Mouse (Mus musculus): ENCODE data around the gene Cbfb.
A peak's percentile ranks its signal among the peaks of the same experiment; 100 is the strongest.
"Not testable (repeated sequence)": the region's sequence is repeated elsewhere in the genome, so short reads cannot be mapped to it uniquely, and the experiment has no call there.

Gene Cbfb

GRCm38 (mm10) chr8:105170381-105171115, at the start of gene Cbfb:
Gene Cbfb, plus strand, starts transcription at chr8:105170674.
- peak; percentile 98 for DNase-seq

DNA sequence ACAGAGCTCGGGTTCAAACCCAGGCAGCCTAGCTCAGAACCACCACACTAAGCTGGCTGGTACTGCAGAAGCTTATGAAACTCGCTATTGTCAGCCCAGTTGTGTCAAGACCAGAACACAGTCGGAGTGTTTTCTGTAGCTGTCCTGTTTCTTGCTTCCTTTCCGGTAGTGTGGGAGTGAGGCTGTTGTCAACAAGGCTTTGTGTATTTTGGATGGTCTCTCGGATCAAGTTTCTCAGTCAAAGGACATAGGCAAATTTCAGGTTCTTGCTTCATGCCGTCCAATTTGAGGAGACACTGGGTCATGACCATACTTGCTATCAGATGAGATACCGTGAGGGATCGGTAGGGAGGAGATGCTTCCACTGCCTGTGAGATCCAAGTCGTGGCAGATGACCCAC, 40.6 kb upstream of the Cbfb start:
- no peak for DNase-seq

DNA sequence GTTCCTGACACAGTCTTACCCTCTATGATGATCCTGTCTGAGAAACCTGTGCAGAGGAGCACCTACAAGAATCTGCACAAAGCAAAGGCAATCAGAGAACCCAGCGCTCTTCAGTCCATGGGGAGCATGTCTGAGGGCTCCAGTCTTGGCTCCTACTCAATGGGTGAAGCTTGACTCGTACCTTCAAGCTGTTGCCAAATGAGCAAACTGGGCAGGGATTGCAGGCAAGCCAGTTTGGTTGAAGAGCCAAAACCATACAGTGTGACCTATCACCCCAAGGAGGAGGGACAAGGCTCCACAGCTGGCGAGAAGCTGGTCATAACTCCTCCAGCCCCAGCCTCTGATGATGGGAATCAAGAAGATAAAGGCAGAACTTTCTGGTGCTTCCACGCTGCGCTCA, 39.0 kb upstream of the Cbfb start, which contains the start of gene Ces4a:
TSS of gene Ces4a (plus strand) at position 292 of the 400 bp plus-strand sequence.
- DNase-seq = no peak

DNA sequence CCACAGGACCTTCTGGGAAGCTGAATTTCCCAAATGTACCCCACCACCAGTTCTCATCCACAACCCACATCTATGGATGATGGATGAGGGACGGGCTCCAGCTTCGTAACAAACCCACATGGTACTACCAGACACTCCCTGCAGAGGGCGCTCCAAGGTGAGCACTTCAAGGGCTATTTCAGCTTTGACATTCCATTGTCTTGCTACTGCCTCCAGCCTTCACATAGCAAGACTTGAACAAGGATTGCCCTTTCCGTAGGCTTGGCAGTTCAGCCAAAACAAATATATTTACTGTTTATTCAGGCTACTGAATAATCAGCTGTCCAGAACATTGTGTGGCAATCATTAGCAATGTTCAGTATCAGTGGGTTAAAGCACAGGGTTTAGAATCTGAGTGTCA, 32.1 kb upstream of the Cbfb start:
- peak; percentile 92 for DNase-seq

GRCm38 (mm10) chr8:105142395-105142794, 28.1 kb upstream of the Cbfb start:
- peak; percentile 15 for DNase-seq

DNA sequence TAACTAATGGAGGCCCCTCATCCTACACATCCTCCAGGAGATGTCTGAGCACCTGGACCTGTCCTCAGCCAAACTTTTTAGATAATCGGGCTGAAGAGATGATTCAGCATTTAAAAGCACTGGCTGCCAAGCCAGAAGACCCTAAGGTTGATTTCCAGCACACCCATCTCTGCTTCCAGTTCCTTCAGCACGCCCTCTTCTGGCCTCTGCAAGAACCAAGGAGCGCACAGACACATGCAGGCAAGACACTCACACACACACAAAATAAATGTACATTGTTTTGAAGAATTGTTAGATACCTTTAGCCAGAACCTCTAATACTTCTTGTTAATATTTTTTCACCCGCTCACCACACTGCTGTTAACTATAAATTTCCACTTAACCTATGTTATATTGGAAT, 18.8 kb upstream of the Cbfb start:
- no peak for DNase-seq

GRCm38 (mm10) chr8:105152623-105153398, 17.7 kb upstream of the Cbfb start:
- DNase-seq = peak; percentile 79

- no peak for DNase-seq
Observed at GRCm38 (mm10) chr8:105154316-105154715, 16.2 kb upstream of the Cbfb start.

DNA sequence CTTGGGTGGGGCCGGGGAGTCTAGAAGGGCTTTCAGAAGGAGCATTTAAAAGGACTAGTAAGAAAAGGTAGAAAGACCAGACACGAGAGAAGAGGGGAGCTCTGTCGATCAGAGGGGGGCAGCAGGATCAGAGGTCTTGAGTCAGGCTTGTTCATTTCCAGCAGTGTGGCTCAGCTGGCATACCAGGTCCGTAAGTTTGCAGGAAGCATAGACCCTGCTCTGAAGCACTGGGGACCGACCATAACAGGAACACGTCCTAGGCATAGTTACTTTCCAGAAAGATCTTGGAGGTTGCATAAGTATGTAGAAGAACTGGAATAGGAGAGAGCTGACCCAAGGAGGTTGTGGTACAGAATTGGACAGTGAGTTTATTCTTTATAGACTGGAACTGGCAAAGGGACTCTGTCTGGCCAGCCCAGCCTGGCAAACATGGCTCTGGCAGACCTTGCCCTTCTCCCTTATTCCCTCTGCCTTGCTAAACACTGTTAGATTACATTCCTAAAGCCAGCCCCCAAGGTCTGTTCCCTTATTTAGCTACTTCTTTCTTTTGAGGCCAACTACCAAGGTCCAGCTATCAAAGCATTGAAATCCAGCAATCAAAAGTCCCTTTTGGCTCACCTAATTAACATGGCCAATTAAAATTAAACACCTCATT, 15.3 kb upstream of the Cbfb start:
- no peak for DNase-seq

DNA sequence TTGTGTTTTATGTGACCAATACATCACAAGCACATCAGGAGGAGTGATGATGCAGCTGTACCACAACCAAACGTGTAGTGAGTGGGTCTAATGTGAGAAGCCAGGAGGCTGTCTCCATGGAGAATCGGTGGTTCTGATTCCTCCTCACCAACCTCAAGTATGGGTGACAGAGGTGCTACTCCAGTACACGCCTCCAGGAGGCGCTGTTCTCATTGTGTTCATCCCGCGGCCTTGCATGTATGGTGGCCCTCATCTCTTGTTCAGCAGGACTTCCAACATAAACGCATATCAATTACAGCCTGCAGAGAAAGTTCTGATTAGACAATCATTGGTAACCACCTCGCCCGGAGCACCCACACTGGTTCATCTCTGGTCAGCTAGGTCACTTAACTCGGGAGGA, 12.9 kb upstream of the Cbfb start:
- peak; percentile 76 for DNase-seq

DNA sequence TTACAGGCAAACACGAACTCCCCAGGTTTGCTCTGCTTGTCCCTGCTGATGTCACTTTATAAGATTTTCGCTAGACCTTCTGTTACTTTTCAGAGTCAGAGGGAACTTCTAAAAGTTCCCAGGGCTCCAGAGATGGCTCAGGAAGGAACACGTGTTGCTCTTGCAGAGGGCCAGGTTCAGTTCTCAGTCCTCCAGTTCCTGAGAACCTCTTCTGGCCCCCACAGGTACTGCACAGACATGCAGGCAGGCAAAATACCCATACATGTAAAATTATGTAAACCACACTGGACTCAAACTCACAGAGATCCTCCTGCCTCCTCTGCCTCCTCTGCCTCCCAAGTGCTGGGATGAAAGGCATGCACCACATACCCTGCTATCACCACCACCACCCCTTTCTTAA, 12.4 kb upstream of the Cbfb start:
- no peak for DNase-seq

DNA sequence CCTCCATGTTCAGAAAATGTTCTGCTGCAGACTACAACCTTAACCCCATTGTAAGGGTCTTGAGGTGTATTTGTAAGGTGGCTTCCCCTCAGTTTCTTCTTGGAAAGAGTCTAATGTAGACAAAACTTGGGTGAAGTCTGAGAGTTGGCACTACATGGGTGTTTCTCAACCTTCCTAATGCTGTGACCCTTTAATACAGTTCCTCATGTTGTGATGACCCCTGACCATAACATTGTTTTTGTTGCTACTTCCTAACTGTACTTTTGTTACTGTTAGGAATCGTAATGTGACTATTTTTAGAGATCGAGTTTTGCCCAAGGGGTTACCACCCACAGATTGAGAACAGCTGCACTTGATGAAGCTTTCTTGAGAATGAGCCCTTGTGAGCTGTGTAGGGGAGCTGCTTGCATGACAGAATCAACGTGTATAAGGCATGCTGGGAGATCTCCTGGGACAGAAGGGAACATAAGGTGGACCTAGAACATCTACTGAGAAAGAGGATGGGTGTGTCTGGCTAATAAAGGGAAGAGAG, 9.3 kb upstream of the Cbfb start:
- DNase-seq = no peak

DNA sequence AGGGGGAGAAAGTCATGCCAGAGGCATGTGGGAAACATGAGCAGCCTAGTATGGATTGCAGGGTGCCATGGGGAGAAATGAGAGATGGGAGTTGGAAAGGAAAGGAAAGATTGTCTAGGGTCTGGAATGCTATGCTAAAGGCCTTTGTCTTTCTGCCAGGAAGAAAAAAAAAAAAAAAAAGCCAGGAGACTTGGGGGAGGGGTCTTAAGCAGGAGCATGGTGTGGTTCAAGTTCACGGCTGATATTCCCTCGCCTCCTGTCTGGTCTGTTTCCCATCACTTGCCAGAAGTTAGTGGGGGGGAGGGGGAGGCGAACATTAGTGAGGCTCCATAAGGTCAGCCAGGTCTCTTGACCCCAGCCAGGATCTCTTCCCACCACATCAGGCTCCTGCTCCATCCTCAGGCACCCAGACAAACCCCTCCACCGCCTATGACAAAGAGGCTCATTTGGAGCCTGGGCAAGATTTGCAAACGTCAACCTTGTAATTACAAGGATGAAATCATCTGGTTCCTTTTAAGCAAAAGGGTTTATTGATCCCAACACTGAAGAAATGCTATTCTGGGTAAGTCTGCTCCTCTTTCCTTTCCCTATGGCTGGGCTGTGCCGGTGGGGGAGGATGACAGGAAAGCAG, 6.1 kb upstream of the Cbfb start:
- no peak for DNase-seq

DNA sequence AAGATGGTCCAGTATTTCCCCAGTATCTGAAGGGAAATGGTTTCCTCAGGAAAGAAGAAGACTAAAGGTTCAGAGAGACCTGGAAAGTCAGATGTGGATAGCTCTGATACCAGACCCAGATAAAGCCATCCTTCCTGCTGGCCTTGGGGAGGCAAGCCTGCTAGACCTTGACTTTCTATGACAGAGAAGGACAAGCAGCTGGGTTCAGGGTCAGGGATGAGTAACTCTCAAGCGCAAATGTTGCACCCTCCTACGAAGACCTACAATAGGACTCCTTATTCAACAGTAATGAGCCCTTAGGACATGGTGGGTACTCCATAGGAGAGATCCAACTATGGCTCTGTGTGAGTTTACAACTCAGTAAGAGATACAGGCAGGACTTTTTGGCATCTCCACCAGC, 5.3 kb upstream of the Cbfb start:
- DNase-seq = no peak

DNA sequence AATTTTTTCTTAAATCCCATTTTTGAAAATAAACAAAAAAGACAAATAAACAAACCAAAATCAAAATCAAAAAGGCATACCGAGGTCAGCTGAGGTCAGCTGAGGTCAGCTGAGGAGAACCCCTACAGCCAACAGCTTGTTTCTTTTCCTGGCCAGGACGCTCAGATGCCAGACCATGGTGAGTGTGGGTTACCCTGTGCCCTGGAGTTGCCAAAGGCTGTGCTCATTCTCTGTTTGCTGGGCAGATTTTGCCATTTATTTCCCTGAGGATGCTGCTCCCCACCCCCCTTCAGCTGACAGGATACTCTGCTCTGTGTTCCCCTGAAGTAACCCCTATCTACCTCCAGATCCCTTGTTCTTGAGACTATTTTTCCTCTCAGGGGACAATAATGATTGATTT, 3.4 kb upstream of the Cbfb start:
- DNase-seq = no peak

GRCm38 (mm10) chr8:105169582-105169981, 892 bp upstream of the Cbfb start:
- no peak for DNase-seq

GRCm38 (mm10) chr8:105170041-105170380, 463 bp upstream of the Cbfb start:
- no peak for DNase-seq

DNA sequence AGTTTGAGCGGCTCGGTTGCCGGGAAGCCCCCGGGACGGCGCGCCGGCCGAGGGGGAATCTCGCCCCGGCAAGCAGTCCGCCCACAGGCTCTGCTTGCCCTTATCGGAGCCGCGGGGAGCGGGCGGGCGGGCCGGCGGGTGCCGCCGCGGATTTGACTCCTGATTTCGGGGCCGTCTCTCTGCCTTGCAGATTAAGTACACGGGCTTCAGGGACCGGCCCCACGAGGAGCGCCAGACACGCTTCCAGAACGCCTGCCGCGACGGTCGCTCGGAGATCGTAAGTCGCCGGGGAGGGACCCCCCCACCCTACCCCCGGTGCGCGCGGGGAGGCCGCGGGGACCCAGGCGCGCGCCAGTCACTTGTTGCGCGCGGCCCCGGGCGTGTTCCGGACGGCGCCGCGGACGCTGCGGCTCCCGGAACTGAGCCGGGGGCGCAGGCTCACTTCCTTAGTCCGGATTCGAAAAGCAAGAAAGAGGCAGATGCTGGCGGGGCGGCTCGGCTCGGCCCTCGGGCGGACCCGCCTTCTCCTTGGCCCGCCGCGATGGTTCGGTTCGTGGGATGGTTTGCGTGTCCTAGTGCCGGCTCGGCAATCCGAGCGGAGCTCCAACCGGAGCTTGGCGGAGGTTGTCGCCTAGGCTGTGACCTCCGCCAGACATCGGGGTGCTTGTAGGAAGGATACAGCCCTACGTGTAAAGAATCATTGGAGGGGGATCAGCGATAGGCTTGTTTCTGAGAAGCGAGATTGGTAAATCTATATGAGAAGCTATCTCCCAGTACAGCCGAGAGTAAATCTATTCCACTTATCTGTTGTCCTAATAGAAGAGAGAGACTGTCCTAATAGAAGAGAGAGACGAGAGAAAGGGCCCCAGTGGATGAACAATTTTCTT, 885 bp downstream of the Cbfb start:
- DNase-seq = peak; percentile 76

GRCm38 (mm10) chr8:105172003-105172362, 1.5 kb downstream of the Cbfb start:
- DNase-seq = no peak

- DNase-seq = not testable (repeated sequence)
Observed at GRCm38 (mm10) chr8:105175287-105175686, 4.8 kb downstream of the Cbfb start.

- no peak for DNase-seq
Observed at GRCm38 (mm10) chr8:105178211-105178800, 7.8 kb downstream of the Cbfb start.

DNA sequence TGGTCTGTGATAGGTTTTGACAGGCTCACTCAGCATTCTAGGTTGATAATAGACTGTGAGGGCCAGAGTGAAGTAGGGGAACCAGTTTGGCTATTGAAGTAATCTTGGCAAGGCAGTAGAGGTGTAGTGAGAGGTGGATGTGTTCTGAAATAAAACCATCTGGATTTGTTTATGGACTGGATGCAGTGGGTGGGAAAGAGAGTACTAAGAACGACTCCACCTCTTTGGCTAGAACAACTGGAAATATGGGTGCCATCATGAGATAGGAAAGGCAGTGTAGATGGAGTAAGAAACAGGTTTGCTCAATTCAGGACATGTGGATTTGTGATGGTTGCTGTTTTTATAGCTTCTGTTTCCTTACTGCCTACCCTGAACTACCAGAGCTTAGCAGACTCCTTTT, 11.7 kb downstream of the Cbfb start:
- no peak for DNase-seq
